Mouse (Mus musculus) left cerebral cortex, postnatal 10 days (tissue): Measurements from ENCODE around the gene Fcer1g. TPM values are rescaled to one million over a fixed set of nuclear protein-coding genes. Genes with fewer than 3 reads are reported as not detected.
A peak's percentile ranks its signal among the peaks of the same experiment; 100 is the strongest.

Source experiments
- DNase-seq, 2 experiments: peaks; one replicate each; pipeline ENCODE4 v3.0.0; 2021 to 2022; ENCODE audit warnings: low spot score in 2 of 2, mixed read lengths in 1 of 2; ENCODE audit errors: extremely low spot score in 1 of 2
- intact Hi-C: fragments of 180-260 bp; cut with DNase I; formaldehyde crosslinking; loops from one replicate; pipeline ENCODE4 v1.15.1; 2025
- total RNA-seq, 2 experiments: library from RNA; stranded (reverse); gene quantifications; 2 replicates each; pipeline ENCODE4 v1.2.3; 2021

The Fcer1g gene
- total RNA-seq, 2 experiments from 2014 or later = 11.9 to 13.4 TPM

- intact Hi-C loops = no loop called here
- peak; percentile 91 to 95 for DNase-seq
Observed at GRCm38 (mm10) chr1:171269848-171270572, 35.8 kb upstream of the Fcer1g start, which contains the start of gene B4galt3. TSS of gene B4galt3 (plus strand) at chr1:171270328.

DNA sequence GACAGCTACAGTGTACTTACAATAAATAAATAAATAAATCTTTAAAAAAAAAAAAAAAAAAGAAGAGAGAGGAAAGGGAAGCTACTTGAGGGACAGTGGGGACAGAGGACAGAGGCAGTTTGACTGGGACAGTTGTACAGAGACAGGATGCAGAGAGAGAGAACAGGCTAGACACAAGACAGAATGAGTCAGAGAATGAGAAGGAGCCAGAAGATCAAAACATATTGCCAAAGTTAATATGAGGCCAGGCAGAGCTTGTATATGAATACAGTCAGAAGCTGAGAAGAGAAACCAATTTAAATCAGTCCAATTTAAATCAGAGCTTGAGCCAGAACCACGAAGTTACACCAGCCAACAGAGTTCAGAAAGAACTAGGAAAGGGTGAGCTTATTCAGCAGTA is 34.2 kb upstream of the Fcer1g start:
- no peak for DNase-seq
- intact Hi-C loops = no loop called here

DNA sequence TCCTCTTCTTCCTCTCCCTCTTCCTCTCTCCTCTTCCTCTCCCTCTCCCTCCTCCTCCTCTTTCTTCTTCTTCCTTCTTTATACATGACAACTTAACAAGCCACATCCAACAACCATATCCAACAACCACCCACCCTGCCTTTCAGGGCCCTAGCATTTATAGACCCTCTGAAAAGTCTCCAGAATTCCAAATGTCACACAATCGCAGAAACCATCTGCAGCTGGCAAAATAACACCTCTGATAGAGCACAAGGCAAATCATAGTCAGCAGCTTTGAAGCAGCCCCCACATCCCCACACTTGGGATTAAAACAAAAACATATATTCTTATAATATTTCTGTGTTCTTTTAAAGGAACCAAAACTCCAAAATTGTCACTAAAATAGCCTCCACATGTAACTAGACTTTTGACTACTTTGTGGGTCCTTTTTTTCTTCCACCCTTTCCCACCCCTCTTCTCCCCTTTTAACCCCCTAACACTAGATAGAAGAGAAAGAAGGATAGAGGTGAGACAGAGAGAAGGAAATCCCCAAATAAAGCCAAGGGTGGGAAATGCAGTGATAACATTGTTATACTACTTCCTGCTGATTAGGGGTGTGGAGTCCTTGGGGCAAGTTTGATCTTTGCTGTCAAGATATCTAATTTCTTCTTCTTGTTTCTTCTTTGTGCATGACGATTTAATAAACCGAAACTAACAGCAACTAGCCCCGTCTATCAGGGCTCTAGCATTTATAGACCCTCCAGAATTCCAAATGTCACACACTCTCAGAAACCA is 32.0 kb upstream of the Fcer1g start:
- DNase-seq = no peak
- intact Hi-C loops = no loop called here

DNA sequence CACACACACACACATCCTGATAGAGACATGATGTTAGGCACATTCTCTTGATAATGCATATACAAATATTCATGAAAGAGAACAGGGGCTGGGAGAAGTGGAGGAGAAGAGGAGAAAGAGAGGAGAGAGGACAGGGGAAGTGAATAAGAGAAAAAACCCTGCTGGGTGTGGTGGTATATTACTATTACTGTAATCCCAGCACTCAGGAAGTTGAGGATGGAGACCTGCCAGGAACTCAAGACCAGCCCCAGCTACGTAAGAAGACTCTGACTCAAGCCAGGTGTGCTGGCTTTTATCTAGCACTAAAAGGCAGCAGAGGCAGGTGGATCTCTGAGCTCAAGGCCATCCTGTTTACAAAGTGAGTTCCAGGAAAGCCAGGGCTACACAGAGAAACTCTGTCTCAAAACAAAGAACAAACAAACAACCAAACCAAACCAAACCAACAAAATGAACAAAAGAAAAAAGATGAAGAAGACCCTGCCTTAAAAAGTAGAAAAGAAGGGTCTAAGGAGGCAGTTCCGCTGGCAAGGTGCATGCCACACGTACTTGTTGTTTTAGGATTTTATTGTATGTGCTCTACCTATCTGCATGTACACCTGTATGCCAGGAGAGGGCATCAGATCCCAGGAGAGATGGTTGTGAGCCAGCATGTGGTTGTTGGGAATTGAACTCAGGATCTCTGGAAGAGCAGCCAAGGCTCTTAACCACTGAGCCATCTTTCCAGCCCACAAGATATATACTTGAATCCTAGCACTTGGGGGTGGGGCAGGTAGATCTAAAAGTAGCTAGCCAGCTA is 29.7 kb upstream of the Fcer1g start:
- DNase-seq = no peak
- intact Hi-C loops = no loop called here

DNA sequence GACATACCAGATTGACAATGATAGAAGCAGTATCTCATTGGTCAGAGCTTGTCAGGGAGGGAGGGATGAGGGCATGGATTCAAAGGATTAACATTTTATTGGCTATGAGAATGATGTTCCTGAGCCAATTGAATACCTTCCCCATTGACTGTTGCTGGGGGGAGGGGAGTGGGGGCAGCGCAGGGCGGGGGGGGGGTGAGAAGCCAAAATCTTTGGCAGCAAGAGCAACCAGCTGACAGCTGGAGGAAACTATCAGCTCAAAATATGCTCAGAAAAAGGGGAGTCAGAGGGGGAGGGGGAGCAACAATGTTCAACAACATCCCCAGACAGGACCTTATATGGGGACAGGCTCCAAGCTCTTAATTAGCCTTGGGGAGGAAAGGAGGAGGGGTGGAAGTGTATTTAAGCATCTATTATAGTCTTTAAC is 29.0 kb upstream of the Fcer1g start:
- peak in 1 of 2 experiments; percentile 73 for DNase-seq
- intact Hi-C loops = no loop called here

- intact Hi-C loops = no loop called here
- peak; percentile 84 to 89 for DNase-seq
Observed at GRCm38 (mm10) chr1:171262594-171263130, 28.5 kb upstream of the Fcer1g start.

- intact Hi-C loops = no loop called here
- DNase-seq = no peak
Observed at GRCm38 (mm10) chr1:171260316-171260715, 26.2 kb upstream of the Fcer1g start.

GRCm38 (mm10) chr1:171258921-171259320 is 24.8 kb upstream of the Fcer1g start:
- intact Hi-C loops = loop anchor here (10.0 kb wide), 1 partner anchor 364 kb away; no protein-coding TSS in a partner anchor
- DNase-seq = no peak

DNA sequence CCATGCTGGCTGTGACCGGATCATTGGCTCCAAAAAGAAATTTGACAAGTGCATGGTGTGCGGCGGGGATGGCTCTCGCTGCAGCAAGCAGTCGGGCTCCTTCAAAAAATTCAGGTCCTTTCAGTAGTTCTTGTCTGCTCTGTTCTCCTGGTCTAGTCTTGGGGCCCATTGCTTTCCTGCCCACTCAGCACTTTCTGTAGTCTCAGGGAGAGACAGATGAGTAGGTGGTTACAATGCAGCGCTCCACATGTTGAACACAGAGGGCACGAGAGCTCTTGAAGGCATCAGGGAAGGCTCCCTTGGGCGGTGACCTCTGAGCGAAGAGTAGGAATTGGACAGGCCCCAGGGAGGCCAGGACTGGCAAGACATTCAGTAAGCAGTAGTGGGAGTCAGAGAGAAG is 23.6 kb upstream of the Fcer1g start:
- intact Hi-C loops = loop anchor here (10.0 kb wide), 1 partner anchor 363 kb away; no protein-coding TSS in a partner anchor
- no peak for DNase-seq

GRCm38 (mm10) chr1:171256937-171257548 is 22.9 kb upstream of the Fcer1g start:
- intact Hi-C loops = loop anchor here (10.0 kb wide), 1 partner anchor 362 kb away; no protein-coding TSS in a partner anchor
- peak in 1 of 2 experiments; percentile 72 for DNase-seq

- intact Hi-C loops = loop anchor here (10.0 kb wide), 1 partner anchor 361 kb away; no protein-coding TSS in a partner anchor
- no peak for DNase-seq
Observed at GRCm38 (mm10) chr1:171256095-171256818, 22.1 kb upstream of the Fcer1g start.

- intact Hi-C loops = loop anchor here (5.0 to 10.0 kb wide), 2 partner anchors 140 to 358 kb away; partner anchors contain the start of gene Cfap126
- no peak for DNase-seq
Observed at GRCm38 (mm10) chr1:171252415-171252814, 18.2 kb upstream of the Fcer1g start.

DNA sequence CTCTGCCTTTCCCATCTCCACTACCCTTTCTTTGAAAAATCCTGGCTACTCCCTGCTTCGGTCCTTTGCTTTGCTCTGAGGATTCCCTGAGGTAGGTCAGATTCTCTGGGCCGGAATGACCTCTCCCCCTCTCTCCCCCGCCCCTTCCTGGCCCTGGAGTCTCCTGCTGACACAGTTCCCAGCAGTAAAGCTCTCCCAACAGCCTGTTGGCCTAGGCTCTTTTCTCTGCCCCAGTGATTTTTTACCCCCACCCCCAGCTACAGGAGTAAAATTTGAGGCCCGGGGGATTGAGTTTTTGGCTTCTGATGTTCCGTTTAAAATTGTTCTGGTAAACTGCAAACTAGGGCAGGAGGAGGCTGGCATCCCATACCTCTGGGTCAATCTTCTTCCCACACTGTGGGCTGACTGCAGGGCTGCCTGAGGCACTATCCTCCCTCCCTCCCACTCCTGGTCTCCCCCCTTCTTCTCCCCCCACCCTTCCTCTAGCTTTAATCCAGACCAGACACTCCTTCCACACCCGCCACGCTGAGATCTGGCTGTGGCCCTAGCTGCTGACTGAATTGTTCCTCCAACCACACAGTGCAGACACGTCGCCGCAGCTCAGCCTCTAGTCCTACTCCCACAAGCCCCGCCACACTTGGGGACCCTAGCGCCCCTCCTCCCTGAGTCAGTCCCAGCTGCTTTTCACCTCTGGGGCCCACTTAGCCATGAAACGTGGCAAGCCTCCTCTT is 17.6 kb upstream of the Fcer1g start:
- intact Hi-C loops = loop anchor here (5.0 to 10.0 kb wide), 2 partner anchors 139 to 357 kb away; partner anchors contain the start of gene Cfap126
- peak in 1 of 2 experiments; percentile 61 for DNase-seq

- intact Hi-C loops = loop anchor here (5.0 to 10.0 kb wide), 2 partner anchors 139 to 356 kb away; partner anchors contain the start of gene Cfap126
- DNase-seq = peak in 1 of 2 experiments; percentile 48
Observed at GRCm38 (mm10) chr1:171250680-171251593, 16.8 kb upstream of the Fcer1g start, which contains the start of gene Ndufs2. TSS of gene Ndufs2 (minus strand) at chr1:171251388.

DNA sequence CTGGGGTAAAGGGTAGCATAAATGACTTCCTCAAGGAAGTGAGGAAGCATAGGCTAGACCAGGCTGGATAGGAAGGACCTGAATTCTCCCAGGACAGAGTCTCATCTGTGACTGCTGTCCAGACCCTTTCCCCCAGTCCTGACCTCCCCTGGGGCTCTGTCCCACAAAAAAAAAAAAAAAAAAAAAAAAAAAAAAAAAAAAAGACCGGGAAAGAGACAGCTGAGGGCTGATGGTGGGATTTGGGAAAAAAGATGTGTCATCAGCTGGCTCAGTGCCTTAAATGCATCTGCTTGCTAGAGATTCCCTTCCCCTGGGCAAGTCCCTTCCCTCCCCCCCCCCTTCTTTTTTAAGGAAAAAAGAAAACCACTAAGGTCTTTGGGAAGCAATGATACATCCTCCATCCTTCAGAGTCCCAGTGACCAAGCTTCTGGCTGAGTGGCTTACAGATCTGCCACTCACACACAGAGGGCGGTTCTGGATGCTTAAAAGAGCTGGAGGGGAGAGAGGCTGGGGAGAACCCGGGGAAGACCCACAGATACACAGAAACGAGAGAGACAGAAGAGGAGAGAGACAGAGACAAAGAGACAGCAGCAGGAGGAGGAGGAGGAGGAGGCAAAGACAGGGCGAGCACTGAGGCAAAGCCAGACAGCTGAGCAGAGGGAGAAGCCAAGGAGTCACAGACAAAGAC is 15.9 kb upstream of the Fcer1g start, which contains the start of gene Adamts4:
TSS of gene Adamts4 (plus strand) at position 509 of the 688 bp plus-strand sequence.
- DNase-seq = peak in 1 of 2 experiments; percentile 69
- intact Hi-C loops = loop anchor here (5.0 to 10.0 kb wide), 2 partner anchors 138 to 355 kb away; partner anchors contain the start of gene Cfap126
